Mouse (Mus musculus) kidney, postnatal 4 days (tissue): ENCODE measurements around the gene Elavl3.
"Not testable (repeated sequence)": the region's sequence is repeated elsewhere in the genome, so short reads cannot be mapped to it uniquely, and the experiment has no call there.

Source experiments
- DNase-seq, 2 experiments: peaks; one replicate each; pipeline ENCODE4 v3.0.0; 2021; ENCODE audit warnings: mixed read lengths in 2 of 2

Gene Elavl3

GRCm38 (mm10) chr9:22051958-22052254, at the start of gene Elavl3:
Gene Elavl3 (minus strand): TSS chr9:22052023.
- peak in 1 of 2 experiments; percentile 24 for DNase-seq

GRCm38 (mm10) chr9:22099922-22100321, 48.1 kb upstream of the Elavl3 start:
- peak; percentile 25 to 47 for DNase-seq

GRCm38 (mm10) chr9:22098993-22099696, 47.3 kb upstream of the Elavl3 start, which contains the start of gene Cnn1:
Gene Cnn1 (plus strand): TSS chr9:22099216.
- peak; percentile 43 to 59 for DNase-seq

- DNase-seq: peak; percentile 88 to 90
Measured at GRCm38 (mm10) chr9:22095854-22096307, 44.1 kb upstream of the Elavl3 start.

- DNase-seq: no peak
Measured at GRCm38 (mm10) chr9:22092746-22093145, 40.9 kb upstream of the Elavl3 start.

DNA sequence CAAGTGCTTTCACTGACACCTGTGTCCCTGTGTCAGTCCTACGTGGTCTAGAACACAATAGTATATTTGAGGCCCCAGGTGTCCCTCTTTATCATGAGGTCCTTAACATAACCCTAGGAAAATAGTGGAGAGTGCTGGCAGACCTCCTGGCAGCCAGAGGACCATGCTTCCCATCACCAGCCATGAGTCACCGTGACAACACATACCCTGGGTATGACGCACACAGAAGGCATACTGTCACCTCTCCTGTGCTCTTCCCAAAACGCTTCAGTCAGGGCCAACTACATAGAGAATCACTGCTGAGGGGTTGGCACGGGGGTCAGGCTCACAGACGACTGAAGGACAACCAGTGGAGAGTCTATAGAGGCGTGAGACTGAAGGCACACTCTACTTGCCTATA, 38.2 kb upstream of the Elavl3 start:
- no peak for DNase-seq

- DNase-seq: no peak
Measured at GRCm38 (mm10) chr9:22089281-22089680, 37.5 kb upstream of the Elavl3 start.

DNA sequence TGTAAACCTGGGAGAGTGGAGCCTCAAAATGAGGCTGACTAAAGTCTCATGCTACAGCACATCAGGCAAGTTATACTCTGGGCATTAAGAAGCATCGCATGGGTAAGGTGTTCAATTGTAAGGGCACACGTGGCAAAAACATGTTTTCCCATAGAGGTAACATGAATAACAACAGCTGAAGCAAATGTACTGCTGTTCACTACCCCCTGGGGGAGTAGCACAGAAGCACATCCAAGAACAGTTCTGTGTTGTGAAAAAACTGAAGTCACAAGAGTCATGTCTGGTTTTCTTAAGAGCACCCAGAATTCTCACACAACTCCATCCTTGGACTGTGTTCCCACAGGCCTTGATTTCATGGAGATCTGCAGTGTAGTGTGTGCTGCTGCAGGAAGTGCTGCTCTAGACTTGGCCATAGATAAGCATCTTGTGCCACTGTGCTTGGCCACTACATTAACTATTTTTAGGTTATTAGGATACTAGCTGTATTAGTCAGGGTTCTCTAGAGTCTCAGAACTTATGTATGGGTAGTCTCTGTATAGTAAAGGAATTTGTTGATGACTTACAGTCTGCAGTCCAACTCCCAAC, 35.3 kb upstream of the Elavl3 start:
- no peak for DNase-seq

DNA sequence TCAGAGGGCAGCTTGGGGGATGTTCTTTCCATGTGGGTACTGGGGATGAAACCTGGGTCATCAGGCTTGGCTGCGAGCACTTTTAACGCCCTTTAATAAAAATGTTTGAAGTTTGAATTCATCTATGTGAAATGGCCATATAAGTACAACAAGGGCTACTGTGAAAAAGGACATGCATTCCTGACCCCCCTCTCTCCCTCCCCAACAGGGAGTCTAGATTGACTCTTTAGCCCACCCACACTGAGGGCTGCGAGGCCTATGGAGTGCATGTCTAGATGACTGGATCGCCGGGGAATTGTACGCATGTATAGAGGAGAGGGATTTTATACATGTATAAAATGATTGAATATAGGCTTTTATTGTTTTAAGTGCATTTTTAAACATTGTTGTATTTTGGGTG, 34.2 kb upstream of the Elavl3 start:
- peak; percentile 17 to 30 for DNase-seq

- peak; percentile 91 to 95 for DNase-seq
Measured at GRCm38 (mm10) chr9:22085022-22085834, 33.4 kb upstream of the Elavl3 start, which contains the start of gene Ecsit. Gene Ecsit (minus strand): TSS chr9:22085438.

DNA sequence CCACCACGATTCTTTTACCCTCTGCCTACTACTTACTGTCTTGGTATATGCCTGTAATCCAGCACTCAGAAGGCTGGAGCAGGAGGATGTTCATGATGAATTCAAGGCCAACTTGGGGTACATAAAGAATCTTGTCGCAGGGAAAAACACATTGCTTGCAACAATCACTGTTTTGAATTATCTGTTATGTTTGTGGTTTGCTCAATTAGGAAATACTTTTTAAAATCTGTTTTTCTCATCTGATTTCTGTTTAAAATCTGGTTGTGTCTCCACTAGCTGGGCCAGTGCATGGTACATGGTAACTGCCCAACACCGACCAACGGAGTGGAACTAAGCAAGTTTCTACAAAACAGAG, 32.8 kb upstream of the Elavl3 start:
- no peak for DNase-seq

DNA sequence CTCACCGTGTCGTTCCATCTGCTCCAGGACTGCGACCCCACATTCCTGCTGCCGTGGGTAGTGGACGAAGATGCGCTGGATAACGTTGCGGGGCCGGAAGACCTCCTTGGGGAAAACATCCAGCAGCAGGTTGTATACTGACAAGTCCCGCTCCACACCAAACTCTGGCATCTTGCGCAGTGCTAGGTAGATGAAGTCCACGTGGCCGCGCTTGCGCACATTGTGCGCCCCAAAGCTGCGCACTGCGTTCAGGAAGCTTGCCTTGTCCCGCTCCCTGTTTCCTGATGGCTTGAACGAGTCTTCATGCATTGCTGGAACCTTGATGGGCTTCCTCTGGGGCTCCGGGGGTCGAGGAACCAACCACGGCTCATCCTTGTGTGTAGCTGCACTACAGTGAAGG, 24.4 kb upstream of the Elavl3 start:
- no peak for DNase-seq

DNA sequence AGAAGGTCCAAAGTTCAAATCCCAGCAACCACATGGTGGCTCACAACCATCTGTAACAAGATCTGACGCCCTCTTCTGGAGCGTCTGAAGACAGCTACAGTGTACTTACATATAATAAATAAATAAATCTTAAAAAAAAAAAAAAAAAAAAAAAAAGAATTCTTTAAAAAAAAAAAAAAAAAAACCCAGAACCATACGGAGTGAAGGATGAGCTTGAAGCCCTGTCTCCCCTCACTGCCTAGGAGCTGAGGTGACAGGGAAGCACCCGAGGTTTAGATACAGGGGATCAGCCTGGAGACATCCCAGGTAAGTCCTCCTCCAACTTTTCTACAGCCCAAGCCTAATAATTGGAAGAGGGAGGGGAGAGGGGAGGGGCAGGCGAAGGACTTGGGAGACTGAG, 24.0 kb upstream of the Elavl3 start:
- not testable (repeated sequence) for DNase-seq

GRCm38 (mm10) chr9:22072276-22072675, 20.5 kb upstream of the Elavl3 start:
- no peak for DNase-seq

- DNase-seq: peak; percentile 98 to 99
Measured at GRCm38 (mm10) chr9:22070791-22071573, 19.2 kb upstream of the Elavl3 start, which contains the start of the genes Gm49318 and Zfp653. Gene Gm49318 (minus strand): TSS chr9:22071259. Gene Zfp653 (minus strand): TSS chr9:22071376.

- DNase-seq: no peak
Measured at GRCm38 (mm10) chr9:22069881-22070553, 18.2 kb upstream of the Elavl3 start.

DNA sequence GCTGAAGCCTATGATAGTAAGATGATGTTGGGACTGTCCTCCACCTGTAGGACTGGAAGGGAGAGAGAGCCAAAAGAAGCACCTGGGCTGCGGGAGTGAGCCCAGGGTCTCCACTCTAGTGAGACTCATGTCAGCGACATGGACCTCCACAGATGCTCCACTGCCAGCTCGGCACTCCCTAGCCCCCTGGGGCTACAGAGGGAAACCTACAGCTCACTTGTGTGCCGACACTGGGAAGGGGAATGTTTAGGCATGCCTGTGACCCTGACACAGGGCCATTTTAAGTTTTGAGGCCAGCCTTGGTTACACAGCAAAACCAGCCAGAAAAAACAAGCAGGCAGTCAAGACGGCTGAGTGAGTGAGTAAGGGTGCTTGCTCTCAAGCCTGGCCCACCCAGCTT, 15.4 kb upstream of the Elavl3 start:
- no peak for DNase-seq

GRCm38 (mm10) chr9:22066433-22066832, 14.6 kb upstream of the Elavl3 start:
- DNase-seq: peak; percentile 82 to 85

DNA sequence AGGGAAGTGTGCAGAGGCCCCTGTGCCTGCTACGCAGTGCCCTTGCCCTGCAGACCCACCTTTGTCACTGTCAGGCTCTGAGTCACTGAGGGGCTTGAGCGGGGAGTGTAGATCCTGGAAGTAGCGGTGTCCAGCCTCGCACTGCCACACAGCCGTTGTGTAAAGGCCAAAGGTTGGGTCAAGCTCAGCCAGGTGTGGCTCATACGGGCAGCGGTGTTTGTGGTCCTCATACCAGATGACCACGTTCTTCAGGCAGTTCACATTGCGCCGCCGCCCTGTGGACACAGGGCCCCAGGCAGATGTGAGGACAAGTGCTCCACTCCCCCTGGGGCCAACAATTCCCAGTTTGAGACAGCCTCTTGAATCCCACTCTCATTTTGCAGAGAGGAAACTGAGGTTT, 13.8 kb upstream of the Elavl3 start:
- DNase-seq: no peak

DNA sequence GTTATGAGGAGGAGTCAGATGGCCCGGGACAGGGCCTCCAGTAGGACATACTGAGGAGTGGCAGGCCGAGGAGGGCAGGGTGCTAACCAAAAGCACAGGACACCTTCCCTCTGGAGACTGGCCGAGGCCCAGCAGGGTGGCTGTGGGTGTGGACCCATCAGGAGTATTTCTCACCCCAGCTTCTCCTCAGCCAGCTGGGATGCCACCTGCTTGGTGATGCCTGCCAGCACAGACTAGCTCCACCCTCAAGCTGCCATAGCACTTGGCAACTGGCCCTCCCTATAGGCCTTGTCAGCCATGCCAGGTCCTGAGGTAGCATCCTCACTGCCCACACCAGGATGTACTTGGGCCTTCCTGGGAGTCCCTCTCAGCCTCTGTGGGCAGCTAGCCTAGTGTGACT, 12.5 kb upstream of the Elavl3 start:
- DNase-seq: no peak

DNA sequence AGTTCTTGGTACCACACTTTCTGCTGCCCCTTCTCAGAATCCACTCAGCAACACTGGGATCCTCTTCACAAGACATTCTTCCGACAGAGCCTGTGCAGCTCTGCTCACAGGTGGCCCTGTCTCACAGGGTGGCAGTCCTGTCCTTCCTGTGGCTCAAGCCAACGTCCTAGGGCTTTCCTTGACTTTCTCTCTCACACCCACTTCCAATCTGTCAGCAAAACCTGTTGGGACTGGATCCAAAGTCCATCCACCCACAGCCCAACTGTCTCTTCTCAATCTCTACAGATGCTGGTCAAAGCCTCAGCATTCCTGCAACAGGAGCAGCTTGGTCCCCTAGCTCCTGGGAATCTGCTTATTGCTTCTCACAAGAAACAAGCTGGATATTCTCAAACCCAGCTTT, 9.5 kb upstream of the Elavl3 start:
- DNase-seq: no peak

DNA sequence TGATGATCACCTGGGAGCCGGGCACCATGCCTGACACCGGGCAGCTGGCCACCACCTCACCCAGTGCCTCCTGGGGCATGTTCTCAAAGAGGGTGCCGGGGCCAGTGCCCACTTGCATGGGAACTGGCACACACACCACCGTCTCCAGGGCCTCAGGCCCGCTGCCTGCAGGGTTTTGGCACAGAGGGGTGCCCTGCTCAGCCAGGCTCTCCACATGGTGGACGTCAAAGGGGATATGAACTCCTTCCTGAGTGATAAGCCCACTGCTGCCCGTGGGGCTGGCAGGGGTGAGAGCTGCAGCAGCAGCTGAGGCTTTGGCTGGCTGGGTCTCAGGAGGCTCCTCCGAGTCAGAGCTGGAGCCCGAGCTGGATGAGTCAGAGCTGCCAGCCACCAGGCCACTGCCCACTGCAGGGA, 6.2 kb upstream of the Elavl3 start:
- DNase-seq: no peak
